Mouse (Mus musculus) embryo, embryonic 11.5 days (tissue): ENCODE measurements around the gene Ckap4.
A peak's percentile ranks its signal among the peaks of the same experiment; 100 is the strongest.

Experiments
- DNase-seq: peaks from one replicate; pipeline ENCODE4 v3.0.0-alpha.2; 2012; ENCODE audit warnings: low read depth, low spot score

Gene Ckap4

DNA sequence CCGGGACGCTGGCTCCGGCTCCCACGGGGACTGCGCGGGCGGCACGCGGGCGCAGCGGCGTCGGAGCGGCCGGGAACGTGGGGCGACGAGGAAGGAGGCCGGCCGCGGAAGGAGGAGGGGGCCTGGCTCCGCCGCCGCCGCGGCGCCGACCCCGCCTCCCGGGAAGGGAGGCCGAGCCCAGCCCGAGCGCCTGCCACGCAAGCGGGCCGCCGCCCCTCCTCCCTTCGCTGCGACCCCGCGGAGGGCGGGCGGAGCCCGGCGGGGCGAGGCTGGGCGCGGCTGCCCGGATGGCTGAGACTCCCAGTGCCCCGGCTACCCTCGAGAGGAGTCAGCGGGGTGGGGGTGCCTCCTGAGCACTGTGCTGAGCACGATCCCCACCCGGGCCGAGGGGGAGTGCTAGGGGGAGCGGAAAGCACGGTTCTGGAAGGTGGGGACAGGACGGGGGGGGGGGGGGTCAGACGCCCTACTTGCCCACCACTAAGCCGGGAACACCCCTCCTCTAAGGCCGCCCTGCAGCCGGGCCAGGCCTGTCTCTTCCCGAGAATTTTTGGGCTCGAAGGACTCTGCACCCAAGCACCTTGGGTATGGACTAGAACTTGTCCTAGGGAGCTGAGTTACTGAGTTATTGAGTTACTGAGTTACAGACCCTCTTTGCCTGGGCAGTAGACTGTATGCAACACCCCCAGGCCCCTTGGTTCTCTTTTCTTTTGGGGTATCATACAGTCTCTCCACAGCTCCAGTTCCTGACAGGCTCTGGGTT, at the start of gene Ckap4:
Ckap4 (minus strand) TSS at position 151 of the 760 bp plus-strand sequence.
- peak; percentile 58 for DNase-seq

DNA sequence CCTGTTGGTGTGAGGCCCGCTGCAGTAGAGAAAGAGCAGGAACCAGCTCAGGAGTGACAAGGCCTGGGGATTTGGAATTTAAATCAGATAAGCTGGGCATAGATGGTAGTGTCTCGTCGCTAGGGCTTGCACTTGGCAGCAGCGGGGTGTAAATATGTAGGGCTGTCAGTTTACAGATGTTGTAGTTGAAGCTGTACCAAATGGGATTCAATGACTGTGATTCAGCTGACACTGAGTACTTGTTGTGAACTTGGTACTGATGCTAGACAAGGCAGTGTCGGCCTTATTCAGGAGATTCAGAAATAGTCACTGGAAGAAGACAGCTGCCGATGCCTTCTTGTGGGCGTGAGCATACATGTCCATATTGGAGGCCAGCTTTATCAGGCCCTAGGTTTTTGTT, 48.4 kb upstream of the Ckap4 start:
- DNase-seq: no peak

DNA sequence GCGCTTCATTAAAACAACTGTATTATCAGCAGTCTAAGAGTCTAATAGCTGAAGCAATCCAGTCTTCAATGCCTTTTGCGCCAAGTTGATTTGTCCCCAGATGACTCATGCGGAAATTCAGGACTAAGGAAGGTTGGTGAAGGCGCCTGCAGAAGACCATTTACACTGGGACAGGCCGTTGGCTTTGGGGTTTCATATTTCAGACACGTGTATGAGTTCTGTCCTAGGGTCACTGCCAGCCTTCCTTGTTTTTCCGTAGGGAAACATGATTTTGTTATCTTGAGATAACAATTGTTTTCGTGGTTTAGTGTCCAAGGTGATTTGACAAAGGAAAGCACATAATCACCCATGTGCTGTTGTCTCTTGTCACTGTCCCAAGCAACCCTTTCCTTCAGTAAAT, 47.3 kb upstream of the Ckap4 start:
- no peak for DNase-seq

DNA sequence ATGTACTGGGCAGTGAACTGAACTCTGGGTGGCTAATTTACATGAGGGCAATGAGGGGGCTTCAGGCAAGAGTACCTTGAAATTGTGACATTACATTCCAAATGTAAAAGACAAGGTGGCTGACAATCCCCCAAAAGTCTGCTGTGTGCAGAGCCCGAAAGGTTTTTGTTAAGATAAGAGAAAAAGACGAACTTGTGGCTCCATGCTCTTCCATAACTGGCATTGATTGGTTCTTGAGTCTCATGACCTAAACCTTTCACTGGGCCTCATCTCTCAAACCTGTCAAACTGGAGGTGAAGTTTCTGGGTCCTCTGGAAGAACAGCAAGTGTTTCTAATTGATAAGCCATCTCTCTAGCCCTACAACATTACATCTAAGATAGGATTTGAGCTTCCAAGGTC, 45.7 kb upstream of the Ckap4 start:
- DNase-seq: no peak

DNA sequence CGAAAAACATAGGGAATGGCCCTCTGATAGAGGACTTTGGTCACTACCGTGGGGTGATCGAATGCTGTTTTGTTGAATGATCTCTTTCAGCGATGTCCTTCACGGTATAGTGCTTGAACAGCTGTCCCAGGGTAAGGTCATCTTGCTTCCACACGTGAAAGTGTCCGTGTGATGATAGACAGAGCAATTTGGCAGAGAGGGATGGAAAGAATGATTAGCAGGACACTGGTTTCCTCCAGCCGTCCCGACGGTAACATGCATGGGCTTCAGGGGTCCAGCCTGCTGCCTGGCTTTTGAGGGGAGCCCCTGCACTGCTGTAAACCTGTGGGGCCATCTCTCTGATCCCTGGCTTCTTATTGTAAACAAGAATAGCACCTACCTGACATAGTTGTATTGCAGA, 44.9 kb upstream of the Ckap4 start:
- DNase-seq: no peak

DNA sequence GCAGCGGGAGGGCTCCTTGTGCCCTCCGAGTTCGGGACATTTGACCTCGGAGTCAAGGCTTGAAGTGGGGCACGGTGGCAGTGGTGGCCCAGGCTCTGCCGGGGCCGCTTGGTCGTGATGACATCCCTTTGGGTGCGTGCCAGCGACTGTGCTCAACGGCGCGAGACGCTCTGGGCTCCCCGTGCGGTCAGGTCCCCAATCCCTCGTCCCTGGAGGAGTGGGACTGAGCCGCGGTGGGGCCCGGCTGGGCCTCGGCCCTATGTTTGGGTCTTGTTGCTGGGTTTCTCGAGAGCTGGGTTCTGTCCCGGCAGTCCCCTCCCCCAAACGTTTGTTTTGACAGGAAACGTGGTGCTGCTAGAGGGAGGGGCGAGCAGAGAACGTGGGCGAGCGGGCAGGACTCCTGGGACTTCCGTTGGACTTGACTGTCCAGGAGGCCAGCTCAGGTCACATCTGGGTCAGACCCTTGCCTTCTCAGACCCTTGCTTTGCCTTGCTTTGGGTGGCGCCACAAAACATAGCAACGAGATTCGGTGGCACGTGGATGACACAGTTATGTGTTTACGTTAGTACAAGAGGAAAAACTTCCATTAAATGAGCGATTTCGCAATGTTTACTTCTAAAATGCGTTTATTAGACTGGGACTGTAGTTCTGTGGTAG, 43.3 kb upstream of the Ckap4 start:
- DNase-seq: peak; percentile 42

DNA sequence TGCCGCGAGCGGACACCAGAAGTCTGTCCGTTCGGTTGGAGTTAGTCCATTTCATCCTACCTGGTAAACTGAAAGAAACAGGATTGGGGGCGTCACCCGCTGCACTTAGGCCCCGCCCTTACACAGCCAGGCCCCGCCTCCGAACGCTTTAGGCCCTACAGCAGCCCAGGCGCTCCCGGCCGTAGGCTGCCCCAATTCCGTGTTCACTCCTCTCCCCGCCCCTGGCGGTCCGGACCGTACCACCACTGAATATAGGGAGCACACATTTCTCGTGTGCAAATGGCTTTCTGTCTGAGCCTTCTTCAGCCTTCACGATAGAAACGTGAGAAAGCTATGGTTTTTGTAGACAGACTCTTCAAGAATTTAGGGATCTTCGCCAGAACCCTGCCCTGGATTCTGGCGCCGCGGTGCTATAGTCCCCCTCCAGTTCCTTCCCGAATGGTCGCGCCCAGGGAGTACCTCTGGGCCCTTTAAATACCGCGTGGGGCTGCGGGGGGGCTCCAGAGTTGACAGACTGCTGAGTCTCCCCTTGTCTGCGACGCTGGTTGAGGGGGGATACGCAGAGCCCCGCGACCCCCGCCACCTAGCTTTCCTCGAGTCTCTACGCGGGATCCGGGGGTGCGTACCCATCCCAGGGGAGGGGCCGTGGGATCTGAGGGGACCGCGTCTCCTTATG, 42.7 kb upstream of the Ckap4 start, which contains the start of gene Tcp11l2:
Tcp11l2 (plus strand) TSS at position 232 of the 676 bp plus-strand sequence.
- peak; percentile 89 for DNase-seq

DNA sequence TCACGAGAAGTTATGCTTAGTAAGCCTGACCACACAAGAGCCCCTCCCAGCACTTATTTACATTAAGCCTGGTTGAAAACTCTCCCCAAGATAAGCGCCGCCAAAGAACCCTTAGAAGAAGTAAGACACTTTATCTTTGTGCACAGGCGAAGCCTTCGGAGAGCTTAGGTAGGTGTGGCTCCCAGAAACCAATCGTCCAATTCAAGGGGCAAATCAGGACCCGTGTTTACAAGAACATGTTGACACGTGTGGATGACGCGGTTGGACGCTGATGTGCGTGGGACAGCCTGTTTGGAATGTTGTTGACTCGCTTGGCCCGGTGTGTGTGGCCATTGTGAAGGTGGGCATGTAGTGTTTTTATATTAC, 42.1 kb upstream of the Ckap4 start:
- peak; percentile 49 for DNase-seq

DNA sequence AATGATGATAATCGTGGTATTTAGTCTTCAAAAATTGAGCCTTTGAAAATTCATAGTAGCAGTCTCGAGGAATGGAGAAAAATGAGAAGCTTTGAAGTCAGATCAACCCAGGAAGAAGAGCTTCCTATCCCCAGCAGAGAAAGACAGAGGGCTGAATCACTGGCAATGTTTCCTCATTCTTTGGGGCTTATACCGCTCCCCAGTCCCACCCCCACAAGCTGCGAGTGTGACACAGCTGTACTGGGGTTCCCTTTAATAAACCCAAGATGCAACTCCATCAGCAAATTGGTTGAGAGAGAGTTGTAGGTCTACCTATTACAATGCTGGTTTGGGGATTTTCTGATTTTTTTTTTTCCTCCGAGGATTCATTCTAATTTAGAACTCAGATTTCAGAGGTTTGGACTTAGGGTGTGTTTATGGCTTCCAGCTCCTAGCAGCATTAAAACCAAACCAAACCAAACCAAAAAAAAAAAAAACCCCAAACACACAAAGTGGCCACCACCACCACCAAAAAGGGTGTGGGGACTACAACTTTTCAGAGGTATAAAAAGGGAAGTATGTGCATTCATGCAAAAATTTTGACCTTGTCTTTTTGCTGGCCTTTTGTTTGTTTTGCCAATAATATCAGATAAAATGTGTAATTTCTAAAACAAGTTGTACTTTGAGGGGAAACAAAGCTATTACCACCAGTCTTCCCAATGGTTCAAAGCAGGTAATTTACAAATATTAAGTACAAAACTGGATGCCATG, 40.0 kb upstream of the Ckap4 start:
- DNase-seq: no peak

DNA sequence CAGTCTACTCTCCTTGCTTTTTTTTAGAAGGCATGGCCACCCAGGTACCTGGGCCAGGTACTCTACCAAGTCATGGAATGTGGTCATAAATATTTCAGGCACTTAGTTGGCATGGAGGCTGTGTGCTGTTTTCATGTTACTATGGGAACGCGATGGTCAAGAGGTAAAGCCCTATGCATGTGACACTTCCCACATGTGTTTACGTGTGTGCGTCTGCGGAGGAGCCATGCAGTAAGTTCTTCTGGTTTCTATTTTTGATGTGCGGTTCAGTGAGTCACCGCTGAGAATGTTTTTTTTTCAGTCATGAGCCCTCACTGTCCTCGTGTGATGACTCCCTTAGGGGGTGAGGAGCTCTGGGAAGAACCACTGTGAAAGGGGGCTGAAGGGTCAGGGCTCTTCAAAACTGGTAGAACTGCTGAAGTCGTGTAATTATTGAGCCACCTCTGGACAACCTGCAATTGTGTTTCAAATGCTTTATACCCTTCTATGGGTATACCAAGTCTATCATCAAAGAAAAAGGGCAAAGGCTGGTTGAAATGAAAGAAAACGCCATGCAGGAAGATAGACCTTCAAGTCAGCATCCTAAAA, 37.3 kb upstream of the Ckap4 start:
- no peak for DNase-seq

DNA sequence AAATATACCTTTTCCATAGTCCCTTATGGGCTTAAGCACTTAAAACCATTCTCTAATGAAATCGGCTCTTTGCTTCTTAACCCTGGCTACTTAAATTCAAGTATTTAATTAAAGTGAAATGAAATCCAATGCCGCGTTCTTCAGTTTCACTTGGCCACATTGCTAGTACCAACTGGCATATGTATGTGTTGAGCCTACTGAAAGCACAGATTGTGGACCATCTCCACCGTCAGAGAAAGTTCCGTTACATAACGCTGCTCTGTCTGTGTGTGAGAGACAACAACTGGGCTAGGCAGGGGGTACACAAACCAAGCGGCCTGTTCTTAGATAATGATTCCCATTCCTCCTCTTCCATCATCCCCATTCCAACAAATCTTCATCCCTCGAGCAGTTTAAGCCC, 30.6 kb upstream of the Ckap4 start:
- DNase-seq: no peak

DNA sequence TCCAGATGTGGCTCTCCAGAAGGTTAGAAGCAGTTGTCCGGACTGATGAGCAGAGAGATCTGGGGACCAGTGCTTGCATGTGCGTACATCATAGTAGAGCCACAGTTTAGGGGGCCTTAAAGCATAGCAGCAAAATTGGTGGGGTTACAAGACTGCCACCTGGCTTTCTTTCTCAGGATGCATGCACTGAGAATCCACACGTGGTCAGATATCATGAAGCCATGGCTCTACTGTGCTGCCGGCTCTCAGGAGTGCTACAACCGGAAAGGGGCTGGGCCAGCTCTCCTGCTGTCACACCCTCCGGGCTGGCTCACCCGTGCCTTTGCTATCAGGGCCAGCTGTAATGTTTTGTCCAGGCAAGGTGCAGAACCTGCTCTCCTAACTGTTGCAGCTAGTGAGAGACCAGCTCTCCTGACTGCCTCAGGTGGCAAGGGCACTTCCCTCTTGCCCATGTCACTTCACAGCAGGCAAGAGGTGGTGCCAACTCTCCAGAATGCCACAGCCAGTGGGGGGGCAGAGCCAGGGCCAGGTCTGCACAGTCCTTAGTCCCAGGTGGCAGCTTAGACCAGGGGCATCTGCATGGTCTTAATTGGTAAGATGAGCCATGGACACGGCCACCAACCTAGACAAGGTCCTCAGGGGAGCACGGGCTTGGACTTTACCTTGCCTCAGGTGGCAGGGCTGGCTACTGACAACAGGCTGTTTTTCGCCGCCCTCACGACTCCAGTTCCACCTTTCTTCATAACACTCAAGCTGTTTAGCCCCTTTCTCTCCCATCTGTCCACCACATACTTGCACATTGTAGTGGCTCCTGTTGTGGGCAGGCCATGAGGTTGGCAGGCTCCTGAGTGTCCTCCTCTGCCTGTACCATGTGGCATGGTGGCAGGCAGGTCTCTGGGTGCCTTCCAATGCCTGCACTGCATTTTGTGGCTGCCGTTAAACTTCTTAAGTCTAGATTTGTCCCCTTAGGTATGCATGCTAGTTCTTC, 29.0 kb upstream of the Ckap4 start:
- no peak for DNase-seq

DNA sequence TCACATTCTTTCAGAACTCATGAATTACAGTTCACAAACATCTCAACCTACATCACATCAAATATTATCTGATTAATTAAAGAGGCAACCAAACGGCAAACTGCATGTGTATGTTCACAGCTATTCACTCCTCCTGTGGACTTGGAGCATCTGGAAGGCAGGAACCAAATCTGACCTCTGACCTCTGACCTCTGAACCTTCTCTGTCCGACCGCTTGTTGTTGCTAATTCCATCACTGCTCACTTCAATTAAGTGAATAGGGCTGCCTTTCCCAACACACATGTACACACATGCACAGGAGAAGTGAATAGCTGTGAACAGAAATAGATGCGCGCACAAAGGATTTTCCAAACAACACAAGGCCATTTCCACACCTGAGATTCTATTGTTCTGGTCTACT, 28.3 kb upstream of the Ckap4 start:
- DNase-seq: no peak

DNA sequence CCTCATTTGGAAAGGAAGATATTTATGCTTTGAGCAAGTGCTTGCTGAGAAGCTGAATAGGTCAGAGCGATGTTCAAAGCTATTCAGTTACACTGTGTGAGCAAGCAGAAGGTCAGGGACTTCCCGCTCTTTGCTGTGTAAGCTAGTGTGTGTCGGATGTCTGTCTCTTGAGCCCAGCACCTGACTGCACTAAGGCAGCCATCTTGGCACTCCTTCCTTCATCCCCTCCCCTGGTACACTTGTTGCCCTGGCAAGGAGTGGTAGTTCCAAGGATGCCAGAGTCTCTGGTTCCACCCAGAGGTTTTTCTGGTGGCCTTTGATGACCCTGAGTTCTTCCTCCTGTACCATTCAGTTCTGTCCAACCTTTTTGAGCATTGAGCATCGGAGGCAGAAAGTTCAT, 26.1 kb upstream of the Ckap4 start:
- no peak for DNase-seq

DNA sequence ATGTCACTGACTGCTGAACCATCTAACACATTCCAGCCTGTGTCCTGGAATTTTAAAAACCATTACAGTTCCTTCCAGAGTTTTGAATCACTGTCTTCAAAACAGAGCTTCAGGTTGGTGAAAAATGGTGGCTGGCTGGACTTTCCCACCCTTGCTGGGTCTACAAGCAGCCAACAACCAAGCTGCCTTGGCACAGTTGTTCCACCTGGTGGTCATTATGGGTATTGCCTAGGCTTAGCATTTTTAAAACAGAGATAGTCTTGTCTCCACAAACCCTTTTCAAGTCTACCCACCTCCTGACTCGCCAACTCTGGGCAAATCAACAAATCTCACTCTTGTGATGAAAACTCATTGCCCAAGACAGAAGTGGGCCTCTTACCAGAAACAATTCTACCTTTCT, 24.6 kb upstream of the Ckap4 start:
- DNase-seq: no peak

DNA sequence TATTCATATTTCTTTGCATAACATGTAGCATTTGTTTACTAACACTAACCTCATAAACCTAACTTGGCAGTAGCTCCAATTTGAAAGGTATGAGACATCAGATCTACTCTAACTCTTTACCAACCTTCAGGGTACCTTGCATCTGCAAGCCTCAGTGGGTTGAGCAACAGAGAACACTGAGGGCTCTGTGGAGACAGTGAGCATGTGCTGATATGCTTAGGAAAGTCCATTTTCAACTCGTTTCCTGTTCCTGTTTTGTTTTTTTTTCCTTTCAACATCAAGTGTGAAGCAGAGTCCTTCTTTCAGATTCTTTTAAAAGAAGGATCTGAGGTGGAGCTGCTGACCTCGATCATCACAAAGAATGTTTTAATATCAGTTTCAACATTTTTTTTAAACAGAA, 22.3 kb upstream of the Ckap4 start:
- no peak for DNase-seq

DNA sequence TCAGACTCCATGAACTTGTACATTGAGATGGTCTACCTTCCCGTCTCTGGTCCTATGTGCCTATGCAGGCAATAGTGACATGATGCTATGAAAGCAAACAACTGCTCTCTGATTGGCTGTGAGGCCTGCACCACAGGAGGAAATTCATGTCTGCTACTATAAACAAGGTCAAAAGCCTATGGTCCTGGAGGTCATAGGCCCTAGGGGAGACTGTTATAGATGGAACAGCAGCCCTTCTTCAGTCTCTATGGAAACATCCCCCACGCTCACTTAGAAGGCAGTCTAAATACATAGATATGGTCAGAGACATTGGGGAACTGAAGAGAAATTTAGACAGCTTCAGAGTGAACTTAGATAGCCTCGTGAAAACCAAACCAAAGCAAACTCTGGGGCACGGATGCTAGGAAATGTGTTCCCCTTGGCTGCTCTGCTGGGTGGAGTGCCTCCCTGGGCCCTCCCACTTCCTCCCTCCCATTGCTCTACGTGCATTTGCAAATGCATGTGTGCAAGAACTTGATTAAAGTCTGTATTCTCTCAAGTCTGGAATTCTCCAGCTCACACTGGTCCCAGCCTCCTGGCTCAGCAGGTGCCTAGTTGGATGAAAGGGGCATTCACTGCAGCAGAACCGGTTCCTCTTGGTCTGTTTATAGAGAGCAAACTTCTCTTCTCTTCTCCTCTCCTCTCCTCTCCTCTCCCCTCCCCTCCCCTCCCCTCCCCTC, 20.6 kb upstream of the Ckap4 start:
- DNase-seq: no peak

DNA sequence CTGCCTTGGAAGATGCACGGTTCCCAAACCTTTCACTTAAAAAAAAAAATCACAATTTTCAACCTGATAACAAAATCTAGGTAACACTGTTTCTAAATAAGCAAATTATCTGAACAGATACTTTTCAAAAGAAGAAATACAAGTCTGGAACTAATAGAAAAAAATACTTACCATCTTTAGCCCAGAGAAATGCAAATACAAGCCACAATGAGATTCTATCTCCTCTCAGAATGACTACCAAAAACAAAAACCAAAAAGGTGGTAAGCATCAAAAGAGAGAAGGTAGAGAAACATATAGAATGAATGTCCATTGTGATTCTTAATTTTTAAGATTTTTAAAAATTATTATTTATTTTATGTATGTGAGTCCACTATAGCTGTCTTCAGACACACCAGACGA, 18.6 kb upstream of the Ckap4 start:
- DNase-seq: no peak

DNA sequence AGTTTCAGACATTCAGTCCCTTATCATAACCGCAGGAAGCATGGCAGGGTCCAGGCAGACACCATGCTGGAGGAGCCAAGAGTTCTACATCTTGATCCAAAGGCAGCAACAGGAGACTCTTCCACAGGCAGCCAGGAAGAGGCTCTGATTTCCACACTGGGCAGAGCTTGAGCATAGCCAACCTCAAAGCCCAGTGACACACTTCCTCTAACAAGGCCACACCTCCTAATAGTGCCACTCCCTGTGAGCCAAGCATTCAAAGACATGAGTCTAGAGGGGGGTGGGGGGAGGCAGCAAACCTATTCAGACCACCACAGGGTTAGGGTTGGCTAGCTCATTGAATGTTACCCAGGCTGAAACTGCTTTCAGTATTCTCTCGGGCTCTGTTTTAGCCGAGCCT, 18.0 kb upstream of the Ckap4 start:
- no peak for DNase-seq

DNA sequence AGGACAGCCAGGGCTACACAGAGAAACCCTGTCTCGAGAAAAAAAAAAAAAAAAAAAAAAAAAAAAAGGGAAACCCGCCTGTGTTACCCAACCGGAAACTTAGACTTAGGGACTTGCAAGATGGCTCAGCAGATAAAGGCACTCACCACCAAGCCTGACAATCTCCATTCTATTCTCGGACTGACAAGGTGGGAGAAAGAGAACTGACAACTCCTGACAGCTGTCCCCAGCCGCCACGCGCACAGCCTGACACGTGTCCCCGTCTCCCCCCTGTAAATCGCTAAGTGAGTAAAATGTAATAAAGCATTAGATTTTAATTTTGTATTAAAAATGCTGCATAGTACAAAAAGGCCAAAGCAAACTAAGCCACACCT, 16.0 kb upstream of the Ckap4 start:
- no peak for DNase-seq
